Mouse (Mus musculus) MEL (cell line): ENCODE results near the gene Dedd. TPM values are rescaled to one million over a fixed set of nuclear protein-coding genes. Genes with fewer than 3 reads are reported as not detected.
A peak's percentile ranks its signal among the peaks of the same experiment; 100 is the strongest.

Experiments used
- DNase-seq: peaks from one replicate; pipeline ENCODE4 v3.0.0; 2011; ENCODE audit warnings: low read depth, low spot score
- H3K27ac ChIP-seq: 2 replicates; pipeline ENCODE4 v1.5.1; 2012; ENCODE audit warnings: low read depth, mild to moderate bottlenecking, control low read depth, low read length, moderate library complexity; ENCODE audit not compliant: control insufficient read depth
- H3K27me3 ChIP-seq, 2 experiments: fragments of 150-350 bp in 1 of 2; sonication (generic) in 1 of 2; 2 replicates each; pipeline ENCODE4 v1.6.1; 2012; ENCODE audit warnings: low read length in 2 of 2, mild to moderate bottlenecking in 2 of 2, improper control_type of control experiment in 1 of 2, moderate library complexity in 1 of 2; ENCODE audit not compliant: insufficient read depth in 2 of 2, control insufficient read depth in 1 of 2
- H3K36me3 ChIP-seq, 2 experiments: 2 replicates each; pipeline ENCODE4 v1.6.1; 2012 to 2014; ENCODE audit warnings: low read length in 2 of 2, improper control_type of control experiment in 1 of 2, inconsistent platforms in 1 of 2, mild to moderate bottlenecking in 1 of 2; ENCODE audit not compliant: insufficient read depth in 2 of 2, control insufficient read depth in 1 of 2
- H3K4me1 ChIP-seq, 2 experiments: fragments of 150-350 bp in 1 of 2; sonication (generic) in 1 of 2; 2 replicates each; pipeline ENCODE4 v1.6.1; 2012; ENCODE audit warnings: low read length in 2 of 2, improper control_type of control experiment in 1 of 2, mild to moderate bottlenecking in 1 of 2; ENCODE audit not compliant: insufficient read depth in 2 of 2, control insufficient read depth in 1 of 2
- H3K4me3 ChIP-seq, 2 experiments: fragments of 150-350 bp in 1 of 2; sonication (generic) in 1 of 2; 2 replicates each; pipeline ENCODE4 v1.5.1; 2012; ENCODE audit warnings: low read depth in 2 of 2, low read length in 2 of 2, mild to moderate bottlenecking in 2 of 2, moderate library complexity in 2 of 2, control low read depth in 1 of 2, improper control_type of control experiment in 1 of 2; ENCODE audit not compliant: control insufficient read depth in 1 of 2, insufficient read depth in 1 of 2
- H3K79me2 ChIP-seq: 2 replicates; pipeline ENCODE4 v1.6.1; 2012; ENCODE audit warnings: mild to moderate bottlenecking, low read length, moderate library complexity; ENCODE audit not compliant: control insufficient read depth, poor library complexity, insufficient read depth
- H3K9ac ChIP-seq: 2 replicates; pipeline ENCODE4 v1.6.1; 2012; ENCODE audit warnings: low read depth, mild to moderate bottlenecking, control low read depth, low read length, moderate library complexity; ENCODE audit not compliant: control insufficient read depth, poor library complexity, severe bottlenecking
- H3K9me3 ChIP-seq: fragments of 150-350 bp; sonication (generic); replicated peaks from 2 replicates; pipeline ENCODE4 v1.6.1; 2012; ENCODE audit warnings: mild to moderate bottlenecking, low read length, improper control_type of control experiment, moderate library complexity; ENCODE audit not compliant: insufficient read depth
- BHLHE40 ChIP-seq: IDR thresholded peaks from 2 replicates; pipeline ENCODE4 v1.6.1; 2012; ENCODE audit warnings: low read depth, mild to moderate bottlenecking, inconsistent platforms, low read length, improper control_type of control experiment, borderline replicate concordance
- CHD1 ChIP-seq: IDR thresholded peaks from 2 replicates; pipeline ENCODE4 v1.6.1; 2012; ENCODE audit warnings: low read depth, mild to moderate bottlenecking, inconsistent platforms, low read length, improper control_type of control experiment
- CHD2 ChIP-seq: IDR thresholded peaks from 2 replicates; pipeline ENCODE4 v1.6.1; 2011; ENCODE audit warnings: low read length, improper control_type of control experiment
- CTCF ChIP-seq, 3 experiments: IDR thresholded peaks in 2 of 3; conservative IDR thresholded peaks in 1 of 3; 2 replicates each; pipeline ENCODE4 v1.5.1; 2011 to 2012; ENCODE audit warnings: low read length in 3 of 3, low read depth in 2 of 3, mild to moderate bottlenecking in 2 of 3, improper control_type of control experiment in 1 of 3, inconsistent platforms in 1 of 3, mixed read lengths in 1 of 3, moderate library complexity in 1 of 3; ENCODE audit not compliant: control insufficient read depth in 1 of 3, insufficient read depth in 1 of 3, poor library complexity in 1 of 3, severe bottlenecking in 1 of 3
- E2F4 ChIP-seq: IDR thresholded peaks from 2 replicates; pipeline ENCODE4 v1.6.1; 2011; ENCODE audit warnings: low read depth, low read length, improper control_type of control experiment, borderline replicate concordance
- ELF1 ChIP-seq: IDR thresholded peaks from 2 replicates; pipeline ENCODE4 v1.6.1; 2014; ENCODE audit warnings: low read depth, mild to moderate bottlenecking, inconsistent platforms, low read length, improper control_type of control experiment, moderate library complexity
- EP300 ChIP-seq, 2 experiments: IDR thresholded peaks; 2 replicates each; pipeline ENCODE4 v1.6.1; 2011; ENCODE audit warnings: improper control_type of control experiment in 2 of 2, low read length in 2 of 2, low read depth in 1 of 2, mild to moderate bottlenecking in 1 of 2
- GABPA ChIP-seq: IDR thresholded peaks from 2 replicates; pipeline ENCODE4 v1.6.1; 2012; ENCODE audit warnings: low read depth, mild to moderate bottlenecking, inconsistent platforms, low read length, improper control_type of control experiment, moderate library complexity
- GATA1 ChIP-seq: IDR thresholded peaks from 2 replicates; pipeline ENCODE4 v1.6.1; 2011; ENCODE audit warnings: low read depth, low read length, improper control_type of control experiment
- KAT2A ChIP-seq: conservative IDR thresholded peaks from 2 replicates; pipeline ENCODE4 v1.6.1; 2012; ENCODE audit warnings: low read depth, low read length, improper control_type of control experiment, inconsistent platforms
- MAFK ChIP-seq: IDR thresholded peaks from 2 replicates; pipeline ENCODE4 v1.6.1; 2011; ENCODE audit warnings: low read depth, mild to moderate bottlenecking, low read length, improper control_type of control experiment, borderline replicate concordance
- MAX ChIP-seq: IDR thresholded peaks from 2 replicates; pipeline ENCODE4 v1.6.1; 2011; ENCODE audit warnings: low read length, improper control_type of control experiment
- MAZ ChIP-seq: IDR thresholded peaks from 2 replicates; pipeline ENCODE4 v1.6.1; 2012; ENCODE audit warnings: low read depth, mild to moderate bottlenecking, inconsistent platforms, low read length, improper control_type of control experiment
- MEF2A ChIP-seq: IDR thresholded peaks from 2 replicates; pipeline ENCODE4 v1.6.1; 2014; ENCODE audit warnings: low read depth, mild to moderate bottlenecking, inconsistent platforms, low read length, improper control_type of control experiment; ENCODE audit not compliant: poor library complexity, insufficient replicate concordance, severe bottlenecking; ENCODE audit errors: extremely low read depth
- MYC ChIP-seq: IDR thresholded peaks from 2 replicates; pipeline ENCODE4 v1.6.1; 2011; ENCODE audit warnings: low read depth, mild to moderate bottlenecking, low read length, improper control_type of control experiment, moderate library complexity
- NELFE ChIP-seq: IDR thresholded peaks from 2 replicates; pipeline ENCODE4 v1.6.1; 2011; ENCODE audit warnings: low read depth, low read length, improper control_type of control experiment
- NRF1 ChIP-seq: IDR thresholded peaks from 2 replicates; pipeline ENCODE4 v1.6.1; 2014; ENCODE audit warnings: low read depth, mild to moderate bottlenecking, inconsistent platforms, low read length, improper control_type of control experiment, moderate library complexity; ENCODE audit not compliant: poor library complexity, insufficient read depth, severe bottlenecking
- POLR2A ChIP-seq, 2 experiments: IDR thresholded peaks; 2 replicates each; pipeline ENCODE4 v1.6.1; 2011 to 2012; ENCODE audit warnings: low read length in 2 of 2, mild to moderate bottlenecking in 2 of 2, control low read depth in 1 of 2, improper control_type of control experiment in 1 of 2, low read depth in 1 of 2, moderate library complexity in 1 of 2; ENCODE audit not compliant: control insufficient read depth in 1 of 2, insufficient read depth in 1 of 2, poor library complexity in 1 of 2
- POLR2AphosphoS5 ChIP-seq: IDR thresholded peaks from 2 replicates; pipeline ENCODE4 v1.6.1; 2012; ENCODE audit warnings: low read depth, borderline replicate concordance, mild to moderate bottlenecking, inconsistent platforms, low read length, moderate library complexity, mixed read lengths
- RAD21 ChIP-seq: IDR thresholded peaks from 2 replicates; pipeline ENCODE4 v1.6.1; 2011; ENCODE audit warnings: mild to moderate bottlenecking, low read depth, low read length, improper control_type of control experiment
- SMC3 ChIP-seq: IDR thresholded peaks from 2 replicates; pipeline ENCODE4 v1.6.1; 2011; ENCODE audit warnings: low read depth, low read length, improper control_type of control experiment
- TAL1 ChIP-seq: IDR thresholded peaks from 2 replicates; pipeline ENCODE4 v1.6.1; 2012; ENCODE audit warnings: mild to moderate bottlenecking, inconsistent platforms, low read length, moderate library complexity, mixed read lengths
- TBP ChIP-seq: IDR thresholded peaks from 2 replicates; pipeline ENCODE4 v1.8.0; 2011; ENCODE audit warnings: low read depth, low read length, improper control_type of control experiment
- USF1 ChIP-seq: IDR thresholded peaks from 2 replicates; pipeline ENCODE4 v1.6.1; 2014; ENCODE audit warnings: low read depth, mild to moderate bottlenecking, inconsistent platforms, low read length, improper control_type of control experiment, moderate library complexity
- USF2 ChIP-seq, 2 experiments: IDR thresholded peaks; 2 replicates each; pipeline ENCODE4 v1.6.1; 2011 to 2012; ENCODE audit warnings: improper control_type of control experiment in 2 of 2, low read length in 2 of 2, borderline replicate concordance in 1 of 2, inconsistent platforms in 1 of 2, low read depth in 1 of 2, mild to moderate bottlenecking in 1 of 2; ENCODE audit not compliant: insufficient read depth in 1 of 2
- ZC3H11A ChIP-seq: IDR thresholded peaks from 2 replicates; pipeline ENCODE4 v1.6.1; 2012; ENCODE audit warnings: low read depth, mild to moderate bottlenecking, inconsistent platforms, low read length, improper control_type of control experiment
- ZKSCAN1 ChIP-seq: IDR thresholded peaks from 2 replicates; pipeline ENCODE4 v1.6.1; 2012; ENCODE audit warnings: low read depth, mild to moderate bottlenecking, inconsistent platforms, low read length, improper control_type of control experiment, moderate library complexity
- ZMIZ1 ChIP-seq: IDR thresholded peaks from 2 replicates; pipeline ENCODE4 v1.6.1; 2012; ENCODE audit warnings: low read depth, mild to moderate bottlenecking, inconsistent platforms, low read length, improper control_type of control experiment, moderate library complexity
- ZNF384 ChIP-seq: IDR thresholded peaks from 2 replicates; pipeline ENCODE4 v1.6.1; 2012; ENCODE audit warnings: low read depth, mild to moderate bottlenecking, inconsistent platforms, low read length, improper control_type of control experiment
- polyA plus RNA-seq, 2 experiments: library from polyadenylated mRNA; stranded (reverse) in 1 of 2; unstranded in 1 of 2; fragments of >175 nt in 1 of 2; fragments of >200 nt in 1 of 2; gene quantifications; 2 replicates each; pipeline versions ENCODE4 v1.2.1 to v1.2.4; 2012; ENCODE audit warnings: low replicate concordance in 2 of 2, low read depth in 1 of 2; ENCODE audit not compliant: insufficient read length in 2 of 2, insufficient read depth in 1 of 2, missing spikeins in 1 of 2
- total RNA-seq: library from RNA; depleted of rRNA; stranded (reverse); fragments of 300-350 nt; gene quantifications from 2 replicates; pipeline ENCODE4 v1.2.3, GENCODE M21; 2012

Gene Dedd
- total and polyA plus RNA-seq, 3 experiments = 28.7 to 44.9 TPM; not detected in 1

GRCm38 (mm10) chr1:171328244-171328643 is 701 bp upstream of the Dedd start:
- H3K9ac ChIP-seq = peak overlapping the region; percentile 88
- peak overlapping the region; percentile 88 for H3K27ac ChIP-seq
- no peak for TF ChIP-seq NELFE
- no peak for TF ChIP-seq GATA1
- no peak for TF ChIP-seq GABPA
- H3K27me3 ChIP-seq = no peaks in the 10 kb centered on the region
- H3K36me3 ChIP-seq = peaks cover 0 to 20% of the 10 kb centered on the region in 2 experiments; a peak in 2 of 4 replicates
- peaks cover 4 to 11% of the 10 kb centered on the region in 2 experiments; a peak in 3 of 4 replicates for H3K4me1 ChIP-seq
- no peaks in the 10 kb centered on the region for H3K9me3 ChIP-seq
- peak overlapping the region; percentile 90 to 93 for H3K4me3 ChIP-seq
- H3K79me2 ChIP-seq = peaks cover 53% of the 10 kb centered on the region
- DNase-seq = peak; percentile 55

GRCm38 (mm10) chr1:171329433-171330215 is 679 bp downstream of the Dedd start:
- Histone ChIP-seq H3K79me2 (peaks cover 54% of the 10 kb centered on the region), H3K9me3 (no peaks in the 10 kb centered on the region), H3K4me3 (peak overlapping the region; percentile 90 to 93), H3K9ac (peak overlapping the region; percentile 88), H3K4me1 (peaks cover 4 to 11% of the 10 kb centered on the region in 2 experiments; a peak in 3 of 4 replicates), H3K36me3 (peaks cover 0 to 20% of the 10 kb centered on the region in 2 experiments; a peak in 2 of 4 replicates), H3K27me3 (no peaks in the 10 kb centered on the region), H3K27ac (peak overlapping the region; percentile 71)
- peak; percentile 71 for DNase-seq
- TF ChIP-seq ZMIZ1 = no peak
- TF ChIP-seq RAD21 = no peak
- peak in 1 of 2 experiments; percentile 44; a peak in 1 of 4 replicates for TF ChIP-seq POLR2A (IDR thresholded peaks at IDR 0.05; ENCODE audit: control insufficient read depth in 1 of 2, insufficient read depth in 1 of 2, low read depth in 1 of 2, low read length in 2 of 2, poor library complexity in 1 of 2)
- no peak for TF ChIP-seq POLR2AphosphoS5
- TF ChIP-seq TAL1 = no peak
- no peak for TF ChIP-seq KAT2A
- 0 out of 2 replicates have a peak, but pooled peaks have one; percentile 31 for TF ChIP-seq TBP
- TF ChIP-seq USF2 (IDR thresholded peaks at IDR 0.05; ENCODE audit: borderline replicate concordance in 1 of 2, insufficient read depth in 1 of 2, low read depth in 1 of 2, low read length in 2 of 2) = no peak
- TF ChIP-seq MEF2A = no peak
- no peak for TF ChIP-seq ELF1
- no peak for TF ChIP-seq GATA1
- TF ChIP-seq SMC3 = no peak
- TF ChIP-seq ZKSCAN1 = no peak
- peak; percentile 47; the same call in 1 of the 2 replicates for TF ChIP-seq NRF1
- TF ChIP-seq MYC = no peak
- TF ChIP-seq USF1 = no peak
- TF ChIP-seq MAFK = no peak
- no peak for TF ChIP-seq BHLHE40
- TF ChIP-seq CTCF (IDR thresholded peaks at IDR 0.05 in 2 of 3, conservative IDR thresholded peaks at IDR 0.05 in 1 of 3; ENCODE audit: control insufficient read depth in 1 of 3, insufficient read depth in 1 of 3, low read depth in 2 of 3, low read length in 3 of 3, poor library complexity in 1 of 3, severe bottlenecking in 1 of 3) = no peak
- TF ChIP-seq ZC3H11A = no peak
- no peak for TF ChIP-seq GABPA
- no peak for TF ChIP-seq E2F4
- no peak; the same call in 1 of the 2 replicates for TF ChIP-seq MAZ
- no peak for TF ChIP-seq ZNF384
- no peak for TF ChIP-seq CHD2
- 0 out of 2 replicates have a peak, but pooled peaks have one; percentile 60 for TF ChIP-seq CHD1
- TF ChIP-seq EP300 (IDR thresholded peaks at IDR 0.05; ENCODE audit: low read depth in 1 of 2, low read length in 2 of 2) = no peak; a peak in 1 of 4 replicates
- no peak for TF ChIP-seq MAX
